ENCODE assay signal across 13 mouse cellular contexts in the genomic region with DNA sequence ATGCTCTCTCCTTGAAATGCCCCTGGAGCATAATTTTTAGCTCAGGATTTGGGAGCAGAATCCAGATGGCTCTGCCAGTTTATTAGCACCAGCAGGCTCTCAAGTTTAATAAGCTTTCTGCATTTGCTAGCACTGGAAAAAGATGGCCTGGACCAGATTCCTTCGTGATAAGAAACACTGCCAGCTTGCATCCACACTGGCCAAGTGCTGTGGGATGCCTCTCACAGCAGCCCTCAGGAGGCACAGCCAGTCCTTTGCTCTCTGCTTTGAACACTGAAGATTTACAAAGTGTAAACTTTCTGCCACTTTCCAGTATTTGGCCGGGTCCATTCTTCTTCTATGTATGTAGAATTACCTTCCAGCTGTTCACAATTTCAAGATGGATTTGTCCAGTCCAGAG.
DNase-seq lines count a peak whose midpoint lies in the region; ATAC-seq and TF ChIP-seq lines count a peak whose summit lies in the region.
"Had no signal": no experiment of that assay in that cellular context is flagged by ENCODE, and none has a peak within 500 bp of the region (broad histone marks: within the 10 kb centered on the region; RNA-seq: fewer than 3 reads in every experiment).

No protein-coding gene starts in this region.

- no peak overlapping the region for H3K4me2 ChIP-seq in heart, embryonic 15.5 days
- H3K4me2 ChIP-seq in lung, embryonic 15.5 days = no peak overlapping the region
- H3K4me2 ChIP-seq in embryonic facial prominence, embryonic 13.5 days = 0 out of 2 replicates have a peak overlapping the region, but pooled peaks have one; percentile 5
- no peak overlapping the region for H3K4me2 ChIP-seq in limb, embryonic 15.5 days
- H3K4me2 ChIP-seq: midbrain, embryonic 13.5 days had no signal

- H3K27ac ChIP-seq in heart, embryonic 15.5 days = peak overlapping the region; percentile 85
- peak overlapping the region; percentile 41 for H3K27ac ChIP-seq in lung, embryonic 15.5 days
- peak overlapping the region; percentile 22; the same call in 1 of the 2 replicates for H3K27ac ChIP-seq in embryonic facial prominence, embryonic 13.5 days
- H3K27ac ChIP-seq in limb, embryonic 15.5 days = peak overlapping the region; percentile 44; the same call in 1 of the 2 replicates
- H3K27ac ChIP-seq: midbrain, embryonic 13.5 days had no signal

- DNase-seq in heart, adult 8-10 months (ENCODE audit: low spot score) = no peak
- DNase-seq in lung, adult 2 months = no peak
- no peak for DNase-seq in thymus, postnatal 36 days
- DNase-seq: cerebellum, postnatal 25 days; kidney, postnatal 36 days; lung, adult 18-20 months; right cerebral cortex, postnatal 25 days had no signal

- TF ChIP-seq CTCF in lung, adult 2 months (IDR thresholded peaks at IDR 0.05; ENCODE audit: insufficient read depth, low read length) = no peak

- H3K4me1 ChIP-seq in heart, embryonic 15.5 days (replicated peaks) = peaks cover 16% of the 10 kb centered on the region
- H3K4me1 ChIP-seq in lung, embryonic 15.5 days = 0 out of 2 replicates have a peak, but pooled peaks cover 3% of the 10 kb centered on the region
- H3K4me1 ChIP-seq in lung, adult 2 months (ENCODE audit: control insufficient read depth, insufficient read depth, low read length) = no peaks in the 10 kb centered on the region
- peaks cover 9% of the 10 kb centered on the region; the same call in 1 of the 2 replicates for H3K4me1 ChIP-seq in embryonic facial prominence, embryonic 13.5 days
- H3K4me1 ChIP-seq in limb, embryonic 15.5 days = peaks cover 2% of the 10 kb centered on the region; the same call in 1 of the 2 replicates
- H3K4me1 ChIP-seq: midbrain, embryonic 13.5 days had no signal

- WGBS in heart, embryonic 15.5 days = 35% methylated on average over 2 of the region's 2 CpGs
- WGBS in lung, embryonic 15.5 days = 27% methylated on average over 2 of the region's 2 CpGs
- 45% methylated on average over 2 of the region's 2 CpGs for WGBS in lung, adult 2 months
- WGBS in embryonic facial prominence, embryonic 13.5 days = 40% methylated on average over 2 of the region's 2 CpGs
- WGBS in limb, embryonic 15.5 days = 36% methylated on average over 2 of the region's 2 CpGs

- H3K27me3 ChIP-seq in heart, embryonic 15.5 days = 0 out of 2 replicates have a peak, but pooled peaks cover 3% of the 10 kb centered on the region
- 0 out of 2 replicates have a peak, but pooled peaks cover 3% of the 10 kb centered on the region for H3K27me3 ChIP-seq in lung, embryonic 15.5 days
- peaks cover 38% of the 10 kb centered on the region for H3K27me3 ChIP-seq in embryonic facial prominence, embryonic 13.5 days
- H3K27me3 ChIP-seq in limb, embryonic 15.5 days = peaks cover 3% of the 10 kb centered on the region

- ATAC-seq in heart, embryonic 15.5 days (replicated peaks; ENCODE audit: insufficient number of reproducible peaks, insufficient read depth, low FRiP score, low read depth) = no peak
- no peak for ATAC-seq in lung, embryonic 15.5 days (ENCODE audit: borderline replicate concordance, extremely low read depth, low FRiP score, low TSS enrichment)
- ATAC-seq in embryonic facial prominence, embryonic 13.5 days (ENCODE audit: insufficient number of reproducible peaks, insufficient read depth, low FRiP score, low TSS enrichment, low read depth) = no peak
- no peak for ATAC-seq in limb, embryonic 15.5 days (ENCODE audit: insufficient number of reproducible peaks, low FRiP score, low TSS enrichment, low read depth)
- ATAC-seq in inflammation-experienced regulatory T-cells, adult 6 months = no peak

- H3K36me3 ChIP-seq in heart, embryonic 15.5 days = no peaks in the 10 kb centered on the region
- H3K36me3 ChIP-seq in lung, embryonic 15.5 days = no peaks in the 10 kb centered on the region
- H3K36me3 ChIP-seq in embryonic facial prominence, embryonic 13.5 days = no peaks in the 10 kb centered on the region
- H3K36me3 ChIP-seq in limb, embryonic 15.5 days = no peaks in the 10 kb centered on the region
- H3K36me3 ChIP-seq: midbrain, embryonic 13.5 days had no signal

- no peak overlapping the region for H3K4me3 ChIP-seq in heart, embryonic 15.5 days
- H3K4me3 ChIP-seq in lung, embryonic 15.5 days = no peak overlapping the region
- no peak overlapping the region for H3K4me3 ChIP-seq in lung, adult 2 months (replicated peaks; ENCODE audit: extremely low read depth, low read depth, low read length)
- no peak overlapping the region for H3K4me3 ChIP-seq in embryonic facial prominence, embryonic 13.5 days
- no peak overlapping the region for H3K4me3 ChIP-seq in limb, embryonic 15.5 days
- H3K4me3 ChIP-seq: midbrain, embryonic 13.5 days had no signal

- H3K9ac ChIP-seq in heart, embryonic 15.5 days = 0 out of 2 replicates have a peak overlapping the region, but pooled peaks have one; percentile 3
- no peak overlapping the region for H3K9ac ChIP-seq in lung, embryonic 15.5 days
- no peak overlapping the region for H3K9ac ChIP-seq in embryonic facial prominence, embryonic 13.5 days
- no peak overlapping the region for H3K9ac ChIP-seq in limb, embryonic 15.5 days
- H3K9ac ChIP-seq: midbrain, embryonic 13.5 days had no signal

- H3K9me3 ChIP-seq in heart, embryonic 15.5 days (replicated peaks) = no peaks in the 10 kb centered on the region
- H3K9me3 ChIP-seq in lung, embryonic 15.5 days = no peaks in the 10 kb centered on the region
- no peaks in the 10 kb centered on the region for H3K9me3 ChIP-seq in embryonic facial prominence, embryonic 13.5 days
- no peaks in the 10 kb centered on the region for H3K9me3 ChIP-seq in limb, embryonic 15.5 days
- H3K9me3 ChIP-seq: midbrain, embryonic 13.5 days had no signal

- no peak for TF ChIP-seq POLR2A in lung, adult 2 months (IDR thresholded peaks at IDR 0.05; ENCODE audit: borderline replicate concordance, extremely low read depth, low read depth, low read length)

Comparison
In these comparisons a context has a peak if more than half of its experiments do, and no peak if none do; other contexts are left out.
1. H3K27ac ChIP-seq: peak in every context shown above with its lines; median percentile 85 in heart, embryonic 15.5 days; 44 in limb, embryonic 15.5 days; 41 in lung, embryonic 15.5 days; 22 in embryonic facial prominence, embryonic 13.5 days.